Mouse (Mus musculus): ENCODE measurements around the gene Alg9. TPM values are rescaled to one million over a fixed set of nuclear protein-coding genes. Genes with fewer than 3 reads are reported as not detected.

Gene Alg9
- polyA plus RNA-seq, 1 experiment from 2014 or later = 44.3 TPM

- WGBS = 63% methylated on average over 5 of the region's 5 CpGs
- Histone ChIP-seq H3K4me3 (ENCODE audit: low read length) (peak overlapping the region; percentile 86; the same call in 1 of the 2 replicates), H3K36me3 (ENCODE audit: insufficient read depth, low read length) (peaks cover 20% of the 10 kb centered on the region), H3K4me1 (ENCODE audit: insufficient read depth, low read length) (peaks cover 29% of the 10 kb centered on the region), H3K4me2 (replicated peaks; ENCODE audit: low read depth, low read length) (peak overlapping the region; percentile 75), H3K27ac (ENCODE audit: low read length) (peak overlapping the region; percentile 89), H3K9me3 (ENCODE audit: low read length) (no peaks in the 10 kb centered on the region), H3K9ac (replicated peaks; ENCODE audit: low read length) (peak overlapping the region; percentile 70), H3K27me3 (ENCODE audit: insufficient read depth, low read length) (no peaks in the 10 kb centered on the region)
- ATAC-seq (ENCODE audit: low FRiP score, low TSS enrichment) = no peak
Observed at GRCm38 (mm10) chr9:50855780-50856179, 81.0 kb downstream of the Alg9 start.

- Histone ChIP-seq H3K27ac (ENCODE audit: low read length) (peak overlapping the region; percentile 89), H3K9ac (replicated peaks; ENCODE audit: low read length) (peak overlapping the region; percentile 90), H3K9me3 (ENCODE audit: low read length) (no peaks in the 10 kb centered on the region), H3K36me3 (ENCODE audit: insufficient read depth, low read length) (peaks cover 27% of the 10 kb centered on the region), H3K4me3 (ENCODE audit: low read length) (peak overlapping the region; percentile 86), H3K4me2 (replicated peaks; ENCODE audit: low read depth, low read length) (peak overlapping the region; percentile 75), H3K4me1 (ENCODE audit: insufficient read depth, low read length) (peaks cover 29% of the 10 kb centered on the region), H3K27me3 (ENCODE audit: insufficient read depth, low read length) (no peaks in the 10 kb centered on the region)
- WGBS = 1% methylated on average over 42 of the region's 45 CpGs
- ATAC-seq (ENCODE audit: low FRiP score, low TSS enrichment) = peak; percentile 93
Observed at GRCm38 (mm10) chr9:50856341-50857081, 81.7 kb downstream of the Alg9 start.

- Histone ChIP-seq H3K4me3 (ENCODE audit: low read length) (peak overlapping the region; percentile 86), H3K9me3 (ENCODE audit: low read length) (no peaks in the 10 kb centered on the region), H3K4me1 (ENCODE audit: insufficient read depth, low read length) (peaks cover 29% of the 10 kb centered on the region), H3K36me3 (ENCODE audit: insufficient read depth, low read length) (peaks cover 34% of the 10 kb centered on the region), H3K9ac (replicated peaks; ENCODE audit: low read length) (peak overlapping the region; percentile 90), H3K27ac (ENCODE audit: low read length) (peak overlapping the region; percentile 89), H3K27me3 (ENCODE audit: insufficient read depth, low read length) (no peaks in the 10 kb centered on the region), H3K4me2 (replicated peaks; ENCODE audit: low read depth, low read length) (peak overlapping the region; percentile 75)
- WGBS = under 1% methylated on average over 38 of the region's 46 CpGs
- no peak; the same call in 1 of the 2 replicates for ATAC-seq (ENCODE audit: low FRiP score, low TSS enrichment)
Observed at GRCm38 (mm10) chr9:50857082-50857641, 82.3 kb downstream of the Alg9 start.

GRCm38 (mm10) chr9:50858681-50859080 lies 83.9 kb downstream of the Alg9 start:
- no peaks in the 10 kb centered on the region for H3K27me3 ChIP-seq (ENCODE audit: insufficient read depth, low read length)
- H3K4me3 ChIP-seq (ENCODE audit: low read length) = no peak overlapping the region
- H3K36me3 ChIP-seq (ENCODE audit: insufficient read depth, low read length) = peaks cover 47% of the 10 kb centered on the region
- H3K27ac ChIP-seq (ENCODE audit: low read length) = no peak overlapping the region
- WGBS = 71% methylated on average over 6 of the region's 6 CpGs
- no peak overlapping the region for H3K4me2 ChIP-seq (replicated peaks; ENCODE audit: low read depth, low read length)
- H3K9ac ChIP-seq (replicated peaks; ENCODE audit: low read length) = no peak overlapping the region
- peaks cover 18% of the 10 kb centered on the region for H3K4me1 ChIP-seq (ENCODE audit: insufficient read depth, low read length)
- H3K9me3 ChIP-seq (ENCODE audit: low read length) = no peaks in the 10 kb centered on the region
- ATAC-seq (ENCODE audit: low FRiP score, low TSS enrichment) = no peak

- H3K9ac ChIP-seq (replicated peaks; ENCODE audit: low read length) = no peak overlapping the region
- no peaks in the 10 kb centered on the region for H3K27me3 ChIP-seq (ENCODE audit: insufficient read depth, low read length)
- H3K27ac ChIP-seq (ENCODE audit: low read length) = no peak overlapping the region
- ATAC-seq (ENCODE audit: low FRiP score, low TSS enrichment) = no peak
- peaks cover 56% of the 10 kb centered on the region for H3K36me3 ChIP-seq (ENCODE audit: insufficient read depth, low read length)
- H3K4me3 ChIP-seq (ENCODE audit: low read length) = no peak overlapping the region
- H3K4me2 ChIP-seq (replicated peaks; ENCODE audit: low read depth, low read length) = no peak overlapping the region
- peaks cover 9% of the 10 kb centered on the region for H3K4me1 ChIP-seq (ENCODE audit: insufficient read depth, low read length)
- 92% methylated on average over 18 of the region's 18 CpGs for WGBS
- no peaks in the 10 kb centered on the region for H3K9me3 ChIP-seq (ENCODE audit: low read length)
Observed at GRCm38 (mm10) chr9:50861119-50861839, 86.5 kb downstream of the Alg9 start.

GRCm38 (mm10) chr9:50863824-50864223 lies 89.0 kb downstream of the Alg9 start:
- WGBS = 85% methylated on average over 4 of the region's 4 CpGs
- ATAC-seq (ENCODE audit: low FRiP score, low TSS enrichment) = no peak
- Histone ChIP-seq H3K4me2 (replicated peaks; ENCODE audit: low read depth, low read length) (no peak overlapping the region), H3K36me3 (ENCODE audit: insufficient read depth, low read length) (peaks cover 78% of the 10 kb centered on the region), H3K27ac (ENCODE audit: low read length) (no peak overlapping the region), H3K9me3 (ENCODE audit: low read length) (no peaks in the 10 kb centered on the region), H3K9ac (replicated peaks; ENCODE audit: low read length) (no peak overlapping the region), H3K27me3 (ENCODE audit: insufficient read depth, low read length) (no peaks in the 10 kb centered on the region), H3K4me3 (ENCODE audit: low read length) (no peak overlapping the region), H3K4me1 (ENCODE audit: insufficient read depth, low read length) (no peaks in the 10 kb centered on the region)

- peaks cover 72% of the 10 kb centered on the region for H3K36me3 ChIP-seq (ENCODE audit: insufficient read depth, low read length)
- no peak overlapping the region for H3K4me2 ChIP-seq (replicated peaks; ENCODE audit: low read depth, low read length)
- no peak overlapping the region for H3K9ac ChIP-seq (replicated peaks; ENCODE audit: low read length)
- H3K27ac ChIP-seq (ENCODE audit: low read length) = no peak overlapping the region
- no peaks in the 10 kb centered on the region for H3K27me3 ChIP-seq (ENCODE audit: insufficient read depth, low read length)
- H3K4me3 ChIP-seq (ENCODE audit: low read length) = no peak overlapping the region
- no peaks in the 10 kb centered on the region for H3K9me3 ChIP-seq (ENCODE audit: low read length)
- ATAC-seq (ENCODE audit: low FRiP score, low TSS enrichment) = no peak
- no peaks in the 10 kb centered on the region for H3K4me1 ChIP-seq (ENCODE audit: insufficient read depth, low read length)
- WGBS = 93% methylated on average over 5 of the region's 5 CpGs
Observed at GRCm38 (mm10) chr9:50864877-50865276, 90.1 kb downstream of the Alg9 start.

- no peak overlapping the region for H3K4me2 ChIP-seq (replicated peaks; ENCODE audit: low read depth, low read length)
- H3K4me3 ChIP-seq (ENCODE audit: low read length) = no peak overlapping the region
- WGBS = 88% methylated on average over 8 of the region's 8 CpGs
- peaks cover 72% of the 10 kb centered on the region for H3K36me3 ChIP-seq (ENCODE audit: insufficient read depth, low read length)
- H3K9me3 ChIP-seq (ENCODE audit: low read length) = no peaks in the 10 kb centered on the region
- H3K27me3 ChIP-seq (ENCODE audit: insufficient read depth, low read length) = no peaks in the 10 kb centered on the region
- H3K9ac ChIP-seq (replicated peaks; ENCODE audit: low read length) = no peak overlapping the region
- H3K4me1 ChIP-seq (ENCODE audit: insufficient read depth, low read length) = no peaks in the 10 kb centered on the region
- ATAC-seq (ENCODE audit: low FRiP score, low TSS enrichment) = no peak
- H3K27ac ChIP-seq (ENCODE audit: low read length) = no peak overlapping the region
Observed at GRCm38 (mm10) chr9:50865803-50866202, 91.0 kb downstream of the Alg9 start.

- peaks cover 64% of the 10 kb centered on the region for H3K36me3 ChIP-seq (ENCODE audit: insufficient read depth, low read length)
- no peak overlapping the region for H3K9ac ChIP-seq (replicated peaks; ENCODE audit: low read length)
- 90% methylated on average over 6 of the region's 6 CpGs for WGBS
- H3K4me2 ChIP-seq (replicated peaks; ENCODE audit: low read depth, low read length) = no peak overlapping the region
- no peak overlapping the region for H3K4me3 ChIP-seq (ENCODE audit: low read length)
- H3K27me3 ChIP-seq (ENCODE audit: insufficient read depth, low read length) = no peaks in the 10 kb centered on the region
- H3K9me3 ChIP-seq (ENCODE audit: low read length) = no peaks in the 10 kb centered on the region
- no peak for ATAC-seq (ENCODE audit: low FRiP score, low TSS enrichment)
- H3K27ac ChIP-seq (ENCODE audit: low read length) = no peak overlapping the region
- no peaks in the 10 kb centered on the region for H3K4me1 ChIP-seq (ENCODE audit: insufficient read depth, low read length)
Observed at GRCm38 (mm10) chr9:50867015-50867414, 92.2 kb downstream of the Alg9 start.

GRCm38 (mm10) chr9:50868182-50868581 lies 93.4 kb downstream of the Alg9 start:
- WGBS = 79% methylated on average over 2 of the region's 2 CpGs
- H3K4me2 ChIP-seq (replicated peaks; ENCODE audit: low read depth, low read length) = no peak overlapping the region
- no peaks in the 10 kb centered on the region for H3K27me3 ChIP-seq (ENCODE audit: insufficient read depth, low read length)
- H3K9me3 ChIP-seq (ENCODE audit: low read length) = no peaks in the 10 kb centered on the region
- no peaks in the 10 kb centered on the region for H3K4me1 ChIP-seq (ENCODE audit: insufficient read depth, low read length)
- no peak for ATAC-seq (ENCODE audit: low FRiP score, low TSS enrichment)
- H3K9ac ChIP-seq (replicated peaks; ENCODE audit: low read length) = no peak overlapping the region
- peaks cover 63% of the 10 kb centered on the region for H3K36me3 ChIP-seq (ENCODE audit: insufficient read depth, low read length)
- H3K4me3 ChIP-seq (ENCODE audit: low read length) = no peak overlapping the region
- no peak overlapping the region for H3K27ac ChIP-seq (ENCODE audit: low read length)

All from kidney, embryonic 16.5 days (tissue).